Mouse (Mus musculus) midbrain, embryonic 10.5 days (tissue): Measurements from ENCODE around the gene Fgf12. TPM values are rescaled to one million over a fixed set of nuclear protein-coding genes. Genes with fewer than 3 reads are reported as not detected.

Experiments
- DNase-seq: peaks from one replicate; pipeline ENCODE4 v3.0.0-alpha.2; 2017; ENCODE audit warnings: low spot score
- H3K27ac ChIP-seq: fragments of 300-500 bp; sonication (generic); replicated peaks from 2 replicates; pipeline ENCODE4 v1.5.1; 2016; ENCODE audit warnings: mild to moderate bottlenecking
- H3K27me3 ChIP-seq: fragments of 300-500 bp; sonication (generic); 2 replicates; pipeline ENCODE4 v1.6.1; 2016; ENCODE audit warnings: low read depth, mild to moderate bottlenecking; ENCODE audit not compliant: poor library complexity, severe bottlenecking
- H3K36me3 ChIP-seq: fragments of 300-500 bp; sonication (generic); 2 replicates; pipeline ENCODE4 v1.6.1; 2016; ENCODE audit warnings: mild to moderate bottlenecking, moderate library complexity
- H3K4me1 ChIP-seq: fragments of 300-500 bp; sonication (generic); 2 replicates; pipeline ENCODE4 v1.6.1; 2016
- H3K4me3 ChIP-seq: fragments of 300-500 bp; sonication (generic); 2 replicates; pipeline ENCODE4 v1.5.1; 2016; ENCODE audit warnings: mild to moderate bottlenecking, moderate library complexity
- H3K9me3 ChIP-seq: fragments of 300-500 bp; sonication (generic); replicated peaks from 2 replicates; pipeline ENCODE4 v1.6.1; 2016; ENCODE audit warnings: mild to moderate bottlenecking
- WGBS: fragments of 180-500 bp; shearing (Covaris S2); methylation state at CpG from one replicate; pipeline ENCODE4 v1.1.7; 2016; 5-methylcytosine and 5-hydroxymethylcytosine counted together
- microRNA counts: library from miRNA; unstranded; fragments of <30 nt; microRNA quantifications from one replicate; lab custom pipeline; 2017
- microRNA-seq: library from miRNA; unstranded; fragments of <30 nt; microRNA quantifications from one replicate; pipeline ENCODE4, GENCODE M21; 2017
- polyA plus RNA-seq: library from polyadenylated mRNA; unstranded; fragments of >200 nt; fragmentation: Nextera tagmentation; extraction: Ambion mirVana; gene quantifications from 2 replicates; pipeline ENCODE4 v1.2.1, GENCODE M21; 2016

Fgf12 gene
- polyA plus RNA-seq, 1 experiment from 2014 or later, result 2.7 TPM

GRCm38 (mm10) chr16:28238019-28238868 lies 514.6 kb downstream of the Fgf12 start:
- peaks cover 4% of the 10 kb centered on the region; the same call in 1 of the 2 replicates for H3K4me1 ChIP-seq
- 64% methylated on average over 13 of the region's 13 CpGs for WGBS
- no peaks in the 10 kb centered on the region for H3K36me3 ChIP-seq
- H3K27ac ChIP-seq, result no peak overlapping the region
- H3K27me3 ChIP-seq, result no peaks in the 10 kb centered on the region
- no peaks in the 10 kb centered on the region for H3K9me3 ChIP-seq
- DNase-seq, result no peak
- H3K4me3 ChIP-seq, result no peak overlapping the region

- no peaks in the 10 kb centered on the region for H3K27me3 ChIP-seq
- DNase-seq, result no peak
- H3K9me3 ChIP-seq, result no peaks in the 10 kb centered on the region
- H3K4me1 ChIP-seq, result no peaks in the 10 kb centered on the region
- no peak overlapping the region for H3K4me3 ChIP-seq
- H3K36me3 ChIP-seq, result no peaks in the 10 kb centered on the region
- 77% methylated on average over 5 of the region's 5 CpGs for WGBS
- H3K27ac ChIP-seq, result no peak overlapping the region
These were observed 536.9 kb downstream of the Fgf12 start for GRCm38 (mm10) chr16:28215930-28216329.

- Histone ChIP-seq H3K27me3 (no peaks in the 10 kb centered on the region), H3K36me3 (no peaks in the 10 kb centered on the region), H3K9me3 (no peaks in the 10 kb centered on the region), H3K27ac (no peak overlapping the region), H3K4me1 (no peaks in the 10 kb centered on the region), H3K4me3 (no peak overlapping the region)
- WGBS, result 70% methylated on average over 1 of the region's 1 CpGs
- no peak for DNase-seq
These were observed 540.5 kb downstream of the Fgf12 start for GRCm38 (mm10) chr16:28212411-28212810.

GRCm38 (mm10) chr16:28156443-28156842 lies 596.4 kb downstream of the Fgf12 start:
- H3K4me1 ChIP-seq, result no peaks in the 10 kb centered on the region
- no peaks in the 10 kb centered on the region for H3K36me3 ChIP-seq
- no peaks in the 10 kb centered on the region for H3K27me3 ChIP-seq
- H3K27ac ChIP-seq, result no peak overlapping the region
- DNase-seq, result no peak
- H3K4me3 ChIP-seq, result no peak overlapping the region
- WGBS, result 90% methylated on average over 2 of the region's 2 CpGs
- no peaks in the 10 kb centered on the region for H3K9me3 ChIP-seq

- WGBS, result 81% methylated on average over 3 of the region's 3 CpGs
- no peaks in the 10 kb centered on the region for H3K27me3 ChIP-seq
- DNase-seq, result no peak
These were observed 611.9 kb downstream of the Fgf12 start for GRCm38 (mm10) chr16:28140972-28141371.

GRCm38 (mm10) chr16:28127006-28127405 lies 625.9 kb downstream of the Fgf12 start:
- no peaks in the 10 kb centered on the region for H3K36me3 ChIP-seq
- WGBS, result 92% methylated on average over 2 of the region's 2 CpGs
- no peaks in the 10 kb centered on the region for H3K27me3 ChIP-seq
- DNase-seq, result no peak
- H3K4me3 ChIP-seq, result no peak overlapping the region
- no peaks in the 10 kb centered on the region for H3K9me3 ChIP-seq
- no peak overlapping the region for H3K27ac ChIP-seq
- H3K4me1 ChIP-seq, result no peaks in the 10 kb centered on the region

More at GRCm38 (mm10) chr16:28140972-28141371, 611.9 kb downstream of the Fgf12 start:
- no peak overlapping the region for H3K27ac ChIP-seq
- H3K4me3 ChIP-seq, result no peak overlapping the region
- H3K9me3 ChIP-seq, result no peaks in the 10 kb centered on the region
- H3K4me1 ChIP-seq, result no peaks in the 10 kb centered on the region
- no peaks in the 10 kb centered on the region for H3K36me3 ChIP-seq

MicroRNAs encoded within 50 kb of the gene (microRNA counts, 519-probe panel; counts per million panel counts)
- microRNA mmu-miR-690 (lab: Ali Mortazavi, UCI), result not detected

Small RNA genes within 50 kb of the gene (microRNA-seq; reads per million reads assigned to microRNA genes)
- not detected for gene Mir690

Other genes with a start within 250 kb of the Fgf12 start
- gene Mb21d2, start 176.6 kb upstream of the Fgf12 start, polyA plus RNA-seq, result 4.7 and 5.7 TPM in 2 replicates